Mouse (Mus musculus) hindbrain, embryonic 13.5 days (tissue): ENCODE data around the gene Zfp646. TPM values are rescaled to one million over a fixed set of nuclear protein-coding genes. Genes with fewer than 3 reads are reported as not detected.
A peak's percentile ranks its signal among the peaks of the same experiment; 100 is the strongest.

Experiments used
- ATAC-seq: fragments of 200-750 bp; cut with Nextera tagmentation; 2 replicates; pipeline ENCODE4 v1.8.0; 2017; ENCODE audit warnings: moderate TSS enrichment; ENCODE audit not compliant: low FRiP score
- H3K27ac ChIP-seq: fragments of 300-500 bp; sonication (generic); 2 replicates; pipeline ENCODE4 v1.5.1; 2015; ENCODE audit warnings: inconsistent platforms, mild to moderate bottlenecking, moderate library complexity
- H3K27me3 ChIP-seq: fragments of 300-500 bp; sonication (generic); 2 replicates; pipeline ENCODE4 v1.6.1; 2015; ENCODE audit warnings: mild to moderate bottlenecking, inconsistent platforms
- H3K36me3 ChIP-seq: fragments of 300-500 bp; sonication (generic); 2 replicates; pipeline ENCODE4 v1.6.1; 2015; ENCODE audit warnings: mild to moderate bottlenecking, inconsistent platforms
- H3K4me1 ChIP-seq: fragments of 300-500 bp; sonication (generic); replicated peaks from 2 replicates; pipeline ENCODE4 v1.6.1; 2015; ENCODE audit warnings: inconsistent platforms
- H3K4me2 ChIP-seq: fragments of 300-500 bp; sonication (generic); 2 replicates; pipeline ENCODE4 v1.6.1; 2015; ENCODE audit warnings: inconsistent platforms, mild to moderate bottlenecking, moderate library complexity
- H3K4me3 ChIP-seq: fragments of 300-500 bp; sonication (generic); 2 replicates; pipeline ENCODE4 v1.5.1; 2015; ENCODE audit warnings: mild to moderate bottlenecking, inconsistent platforms
- H3K9ac ChIP-seq: fragments of 300-500 bp; sonication (generic); 2 replicates; pipeline ENCODE4 v1.6.1; 2015; ENCODE audit warnings: mild to moderate bottlenecking, inconsistent platforms
- H3K9me3 ChIP-seq: fragments of 300-500 bp; sonication (generic); 2 replicates; pipeline ENCODE4 v1.6.1; 2016; ENCODE audit warnings: inconsistent platforms
- WGBS: fragments of 180-500 bp; shearing (Covaris S2); methylation state at CpG from one replicate; pipeline ENCODE4 v1.1.7; 2015; 5-methylcytosine and 5-hydroxymethylcytosine counted together
- polyA plus RNA-seq: library from polyadenylated mRNA; unstranded; fragments of >200 nt; fragmentation: Nextera tagmentation; extraction: Ambion mirVana; gene quantifications from 2 replicates; pipeline ENCODE4 v1.2.1, GENCODE M21; 2015

The Zfp646 gene
- polyA plus RNA-seq, 1 experiment from 2014 or later: 11.0 TPM

GRCm38 (mm10) chr7:127867641-127868040, 8.4 kb upstream of the Zfp646 start:
- Histone ChIP-seq H3K4me1 (peaks cover 19% of the 10 kb centered on the region), H3K27me3 (no peaks in the 10 kb centered on the region), H3K4me3 (no peak overlapping the region), H3K36me3 (peaks cover 58% of the 10 kb centered on the region), H3K9ac (no peak overlapping the region), H3K9me3 (no peaks in the 10 kb centered on the region), H3K4me2 (no peak overlapping the region), H3K27ac (no peak overlapping the region)
- no peak for ATAC-seq
- WGBS: 98% methylated on average over 18 of the region's 18 CpGs

GRCm38 (mm10) chr7:127869149-127869810, 6.7 kb upstream of the Zfp646 start:
- 74% methylated on average over 3 of the region's 3 CpGs for WGBS

GRCm38 (mm10) chr7:127870136-127870821, 5.7 kb upstream of the Zfp646 start:
- Histone ChIP-seq H3K9me3 (no peaks in the 10 kb centered on the region), H3K4me1 (peaks cover 39% of the 10 kb centered on the region), H3K27me3 (no peaks in the 10 kb centered on the region), H3K36me3 (peaks cover 54% of the 10 kb centered on the region), H3K27ac (no peak overlapping the region), H3K4me3 (no peak overlapping the region), H3K9ac (no peak overlapping the region), H3K4me2 (no peak overlapping the region)
- 80% methylated on average over 5 of the region's 5 CpGs for WGBS
- ATAC-seq: no peak

More at GRCm38 (mm10) chr7:127869149-127869810, 6.7 kb upstream of the Zfp646 start:
- peaks cover 34% of the 10 kb centered on the region for H3K4me1 ChIP-seq
- no peak for ATAC-seq
- H3K9me3 ChIP-seq: no peaks in the 10 kb centered on the region
- 0 out of 2 replicates have a peak overlapping the region, but pooled peaks have one; percentile 15 for H3K9ac ChIP-seq
- H3K36me3 ChIP-seq: peaks cover 64% of the 10 kb centered on the region
- no peaks in the 10 kb centered on the region for H3K27me3 ChIP-seq
- peak overlapping the region; percentile 66 for H3K27ac ChIP-seq
- H3K4me2 ChIP-seq: no peak overlapping the region
- no peak overlapping the region for H3K4me3 ChIP-seq

DNA sequence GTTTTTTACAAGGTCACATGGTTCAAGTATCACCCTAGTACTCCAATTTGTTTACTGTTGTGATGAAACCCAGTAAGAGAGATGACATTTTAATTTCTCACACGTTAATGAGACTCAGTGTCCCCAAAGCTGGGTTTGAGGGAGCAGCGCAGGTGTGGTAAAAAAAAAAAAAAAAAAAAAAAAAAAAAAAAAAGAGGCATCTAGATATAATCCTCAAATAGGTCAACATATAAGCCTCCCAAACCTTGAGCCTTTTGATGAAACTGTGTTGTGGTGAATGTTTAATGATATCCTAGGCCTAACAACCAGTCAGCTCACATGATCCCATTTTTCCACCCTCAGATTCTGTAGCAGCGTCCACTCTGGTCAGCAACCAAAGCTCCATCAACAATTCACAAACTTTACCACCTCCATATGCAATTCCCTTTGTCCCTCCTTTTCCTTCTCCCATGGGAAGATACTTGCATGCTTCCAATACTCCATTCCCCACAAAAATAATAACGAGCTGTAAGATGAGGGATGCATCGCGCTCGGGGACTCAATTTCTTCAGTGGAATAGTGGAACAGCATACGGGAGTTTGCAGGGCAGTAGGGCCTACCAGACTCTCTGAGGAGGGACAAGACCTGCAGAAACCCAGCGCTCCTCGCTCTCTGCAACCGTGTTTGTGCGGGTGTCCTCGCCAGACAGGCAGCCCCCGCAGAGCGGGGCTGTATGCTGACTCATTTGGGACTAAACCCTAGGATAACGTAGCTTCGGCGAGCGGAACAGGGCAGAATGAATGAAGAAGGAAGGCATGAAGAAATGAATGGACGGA, 1.0 kb upstream of the Zfp646 start:
- peak overlapping the region; percentile 94 for H3K4me3 ChIP-seq
- peak overlapping the region; percentile 100 for H3K27ac ChIP-seq
- peaks cover 41% of the 10 kb centered on the region for H3K4me1 ChIP-seq
- H3K9me3 ChIP-seq: no peaks in the 10 kb centered on the region
- peak; percentile 56; the same call in 1 of the 2 replicates for ATAC-seq
- H3K36me3 ChIP-seq: peaks cover 39% of the 10 kb centered on the region
- 4% methylated on average over 20 of the region's 20 CpGs for WGBS
- H3K4me2 ChIP-seq: peak overlapping the region; percentile 91
- no peaks in the 10 kb centered on the region for H3K27me3 ChIP-seq
- H3K9ac ChIP-seq: peak overlapping the region; percentile 91

DNA sequence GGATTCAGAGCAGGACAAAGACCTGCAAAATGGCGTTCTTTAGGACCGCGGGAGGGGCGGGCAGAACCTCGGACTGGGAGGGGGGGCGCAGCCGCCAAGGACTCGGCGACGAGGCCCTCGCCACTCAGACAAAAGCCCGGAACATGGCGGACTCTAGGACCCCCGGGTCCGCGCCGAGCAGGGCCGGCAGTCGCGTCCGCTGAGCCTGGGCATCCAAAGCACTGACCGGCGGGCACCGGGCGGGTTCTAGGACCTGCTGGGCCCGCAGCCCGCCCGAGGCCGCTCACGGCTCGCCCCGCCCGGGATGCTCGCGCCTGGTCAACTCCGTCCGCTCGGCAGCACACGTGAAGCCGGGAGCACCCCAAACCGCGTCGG, 407 bp upstream of the Zfp646 start:
- peak overlapping the region; percentile 91 for H3K4me2 ChIP-seq
- peak overlapping the region; percentile 94 for H3K4me3 ChIP-seq
- peak; percentile 95 for ATAC-seq
- H3K4me1 ChIP-seq: peaks cover 39% of the 10 kb centered on the region
- H3K36me3 ChIP-seq: peaks cover 40% of the 10 kb centered on the region
- H3K9ac ChIP-seq: peak overlapping the region; percentile 91
- under 1% methylated on average over 36 of the region's 43 CpGs for WGBS
- no peaks in the 10 kb centered on the region for H3K27me3 ChIP-seq
- peak overlapping the region; percentile 100 for H3K27ac ChIP-seq
- no peaks in the 10 kb centered on the region for H3K9me3 ChIP-seq

GRCm38 (mm10) chr7:127876467-127877348, 687 bp downstream of the Zfp646 start, which contains the start of gene Zfp668:
Zfp668 (minus strand) TSS chr7:127876828.
- Histone ChIP-seq H3K27me3 (no peaks in the 10 kb centered on the region), H3K4me1 (peaks cover 39% of the 10 kb centered on the region), H3K4me2 (peak within 1 kb of the TSS; percentile 91), H3K27ac (peak within 1 kb of the TSS; percentile 100), H3K9ac (peak within 1 kb of the TSS; percentile 91), H3K4me3 (peak within 1 kb of the TSS; percentile 94), H3K36me3 (peaks cover 47% of the 10 kb centered on the region), H3K9me3 (no peaks in the 10 kb centered on the region)
- ATAC-seq: peak; percentile 52
- under 1% methylated on average over 60 of the region's 60 CpGs for WGBS

GRCm38 (mm10) chr7:127879301-127879700, 3.3 kb downstream of the Zfp646 start:
- ATAC-seq: no peak
- Histone ChIP-seq H3K27me3 (no peaks in the 10 kb centered on the region), H3K4me2 (no peak overlapping the region), H3K36me3 (peaks cover 62% of the 10 kb centered on the region), H3K27ac (no peak overlapping the region), H3K4me1 (peaks cover 43% of the 10 kb centered on the region), H3K9ac (no peak overlapping the region), H3K4me3 (no peak overlapping the region), H3K9me3 (no peaks in the 10 kb centered on the region)
- WGBS: 97% methylated on average over 9 of the region's 9 CpGs

- Histone ChIP-seq H3K27me3 (no peaks in the 10 kb centered on the region), H3K36me3 (peaks cover 73% of the 10 kb centered on the region), H3K9ac (no peak overlapping the region), H3K9me3 (no peaks in the 10 kb centered on the region), H3K4me3 (no peak overlapping the region), H3K27ac (no peak overlapping the region), H3K4me2 (no peak overlapping the region), H3K4me1 (peaks cover 50% of the 10 kb centered on the region)
- 86% methylated on average over 12 of the region's 12 CpGs for WGBS
- no peak for ATAC-seq
Observed at GRCm38 (mm10) chr7:127880431-127880830, 4.4 kb downstream of the Zfp646 start.

DNA sequence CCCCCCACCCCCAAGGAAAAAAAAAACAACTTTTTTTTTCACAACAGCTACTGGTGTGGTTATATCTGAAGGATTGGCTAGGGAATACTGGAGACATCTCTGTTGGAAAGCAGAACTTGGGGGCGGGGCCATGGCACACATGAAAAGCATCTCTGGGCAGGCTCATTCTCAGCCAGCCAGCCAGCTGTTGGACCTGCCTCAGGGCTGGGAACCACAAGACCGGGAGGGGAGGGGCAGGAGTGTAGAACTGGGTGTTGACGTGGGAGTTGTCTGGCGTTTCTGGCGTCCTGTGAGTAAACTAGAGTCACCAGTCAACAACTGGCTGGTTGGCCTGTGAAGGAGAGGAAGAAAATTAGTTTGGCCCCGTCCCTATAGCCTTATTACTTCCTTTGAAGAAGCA, 9.9 kb downstream of the Zfp646 start:
- Histone ChIP-seq H3K9me3 (no peaks in the 10 kb centered on the region), H3K4me1 (peaks cover 36% of the 10 kb centered on the region)
- WGBS: 76% methylated on average over 6 of the region's 6 CpGs

GRCm38 (mm10) chr7:127886551-127886950, 10.5 kb downstream of the Zfp646 start:
- WGBS: 94% methylated on average over 6 of the region's 6 CpGs
- no peaks in the 10 kb centered on the region for H3K9me3 ChIP-seq
- H3K4me1 ChIP-seq: peaks cover 36% of the 10 kb centered on the region

More for the DNA sequence above, 9.9 kb downstream of the Zfp646 start:
- peaks cover 99% of the 10 kb centered on the region for H3K36me3 ChIP-seq
- H3K27ac ChIP-seq: no peak overlapping the region
- H3K9ac ChIP-seq: no peak overlapping the region
- no peak for ATAC-seq
- no peak overlapping the region for H3K4me3 ChIP-seq
- H3K4me2 ChIP-seq: no peak overlapping the region
- no peaks in the 10 kb centered on the region for H3K27me3 ChIP-seq

GRCm38 (mm10) chr7:127887191-127887590, 11.2 kb downstream of the Zfp646 start:
- ATAC-seq: no peak
- 87% methylated on average over 8 of the region's 8 CpGs for WGBS

More at GRCm38 (mm10) chr7:127886551-127886950, 10.5 kb downstream of the Zfp646 start:
- Histone ChIP-seq H3K4me2 (no peak overlapping the region), H3K27me3 (no peaks in the 10 kb centered on the region), H3K27ac (no peak overlapping the region), H3K9ac (0 out of 2 replicates have a peak overlapping the region, but pooled peaks have one; percentile 35), H3K36me3 (peaks cover 95% of the 10 kb centered on the region), H3K4me3 (no peak overlapping the region)
- no peak for ATAC-seq

More at GRCm38 (mm10) chr7:127887191-127887590, 11.2 kb downstream of the Zfp646 start:
- Histone ChIP-seq H3K4me1 (peaks cover 35% of the 10 kb centered on the region), H3K9ac (no peak overlapping the region), H3K27ac (no peak overlapping the region), H3K9me3 (no peaks in the 10 kb centered on the region), H3K4me3 (no peak overlapping the region), H3K36me3 (peaks cover 89% of the 10 kb centered on the region), H3K4me2 (no peak overlapping the region), H3K27me3 (no peaks in the 10 kb centered on the region)
